Mouse (Mus musculus) G1E (cell line): ENCODE data around the gene Cfap43. TPM values are rescaled to one million over a fixed set of nuclear protein-coding genes. Genes with fewer than 3 reads are reported as not detected.

Experiments used
- ATAC-seq: 2 replicates; pipeline ENCODE4 v1.8.0; 2016; ENCODE audit warnings: mild to moderate bottlenecking; ENCODE audit not compliant: insufficient number of reproducible peaks, poor library complexity, low FRiP score, severe bottlenecking; ENCODE audit errors: extremely low read depth
- DNase-seq: peaks from one replicate; pipeline ENCODE4 v3.0.0; 2012; ENCODE audit warnings: low spot score
- H3K27me3 ChIP-seq: 2 replicates; pipeline ENCODE4 v1.6.1; 2012; ENCODE audit warnings: mild to moderate bottlenecking, low read length, inconsistent platforms; ENCODE audit not compliant: insufficient read depth
- H3K36me3 ChIP-seq: replicated peaks from 2 replicates; pipeline ENCODE3; 2012; ENCODE audit warnings: mild to moderate bottlenecking, inconsistent platforms
- H3K4me1 ChIP-seq: 2 replicates; pipeline ENCODE4 v1.6.1; 2012; ENCODE audit warnings: low read depth, low read length, inconsistent platforms, mixed read lengths; ENCODE audit not compliant: insufficient read depth
- H3K4me3 ChIP-seq: 2 replicates; pipeline ENCODE4 v1.5.1; 2012; ENCODE audit warnings: low read depth, mild to moderate bottlenecking, inconsistent platforms, low read length, moderate library complexity, mixed read lengths
- H3K9me3 ChIP-seq: replicated peaks from 2 replicates; pipeline ENCODE4 v1.6.1; 2012; ENCODE audit warnings: inconsistent platforms
- CTCF ChIP-seq: IDR thresholded peaks from 2 replicates; pipeline ENCODE4 v1.5.1; 2012; ENCODE audit warnings: low read depth, low read length, inconsistent platforms, mixed read lengths
- GATA1 ChIP-seq: IDR thresholded peaks from 2 replicates; pipeline ENCODE4 v1.6.1; 2012; ENCODE audit warnings: borderline replicate concordance, low read length, inconsistent platforms, mixed read lengths
- GATA2 ChIP-seq: IDR thresholded peaks from 2 replicates; pipeline ENCODE4 v1.6.1; 2012; ENCODE audit warnings: low read depth, low read length, inconsistent platforms, borderline replicate concordance
- POLR2AphosphoS5 ChIP-seq: IDR thresholded peaks from 2 replicates; pipeline ENCODE4 v1.6.1; 2012; ENCODE audit warnings: low read depth, low read length, inconsistent platforms; ENCODE audit not compliant: insufficient replicate concordance
- TAL1 ChIP-seq: conservative IDR thresholded peaks from 2 replicates; pipeline ENCODE4 v1.6.1; 2012; ENCODE audit warnings: low read depth, low read length, inconsistent platforms, mixed read lengths
- polyA plus RNA-seq: library from polyadenylated mRNA; stranded (reverse); fragments of >175 nt; gene quantifications from 2 replicates; pipeline ENCODE4 v1.2.3, GENCODE M21; 2012
- total RNA-seq, 2 experiments: library from RNA; stranded (forward) in 1 of 2; stranded (reverse) in 1 of 2; fragments of 200-1000 nt in 1 of 2; fragments of >200 nt in 1 of 2; fragmentation: Nextera tagmentation in 1 of 2; gene quantifications; 2 replicates each; pipeline ENCODE4 v1.2.3; 2014 to 2017

Gene Cfap43
- total and polyA plus RNA-seq, 3 experiments, result 0.05 TPM; not detected in 2

- Histone ChIP-seq H3K4me3 (no peak overlapping the region), H3K4me1 (no peaks in the 10 kb centered on the region), H3K27me3 (no peaks in the 10 kb centered on the region), H3K9me3 (no peaks in the 10 kb centered on the region), H3K36me3 (no peaks in the 10 kb centered on the region)
- ATAC-seq, result no peak
- TF ChIP-seq TAL1 (no peak), GATA1 (no peak), GATA2 (no peak), CTCF (no peak), POLR2AphosphoS5 (no peak)
- no peak for DNase-seq
Measured at GRCm38 (mm10) chr19:47824026-47824425, 95.1 kb downstream of the Cfap43 start.

GRCm38 (mm10) chr19:47822143-47822796, 96.8 kb downstream of the Cfap43 start:
- no peak overlapping the region for H3K4me3 ChIP-seq
- no peak for TF ChIP-seq CTCF
- TF ChIP-seq GATA2, result no peak
- TF ChIP-seq POLR2AphosphoS5, result no peak
- no peak for TF ChIP-seq TAL1
- TF ChIP-seq GATA1, result no peak
- no peaks in the 10 kb centered on the region for H3K36me3 ChIP-seq
- H3K4me1 ChIP-seq, result no peaks in the 10 kb centered on the region
- H3K9me3 ChIP-seq, result no peaks in the 10 kb centered on the region
- H3K27me3 ChIP-seq, result no peaks in the 10 kb centered on the region
- ATAC-seq (no peak), DNase-seq (no peak)

- DNase-seq, result no peak
- no peaks in the 10 kb centered on the region for H3K27me3 ChIP-seq
- TF ChIP-seq TAL1 (no peak), CTCF (no peak), POLR2AphosphoS5 (no peak), GATA2 (no peak), GATA1 (no peak)
- ATAC-seq, result no peak
- no peaks in the 10 kb centered on the region for H3K4me1 ChIP-seq
- no peak overlapping the region for H3K4me3 ChIP-seq
- H3K9me3 ChIP-seq, result no peaks in the 10 kb centered on the region
- H3K36me3 ChIP-seq, result no peaks in the 10 kb centered on the region
Measured at GRCm38 (mm10) chr19:47821494-47821872, 97.6 kb downstream of the Cfap43 start.

GRCm38 (mm10) chr19:47820832-47821493, 98.1 kb downstream of the Cfap43 start:
- DNase-seq (peak; percentile 55), ATAC-seq (no peak)
- no peak for TF ChIP-seq GATA2
- peak; percentile 84 for TF ChIP-seq CTCF
- H3K9me3 ChIP-seq, result no peaks in the 10 kb centered on the region
- H3K4me1 ChIP-seq, result no peaks in the 10 kb centered on the region
- H3K27me3 ChIP-seq, result no peaks in the 10 kb centered on the region
- H3K4me3 ChIP-seq, result no peak overlapping the region
- H3K36me3 ChIP-seq, result no peaks in the 10 kb centered on the region

- TF ChIP-seq POLR2AphosphoS5, result no peak
- no peak for TF ChIP-seq TAL1
- no peak for TF ChIP-seq CTCF
- TF ChIP-seq GATA1, result no peak
- TF ChIP-seq GATA2, result no peak
- no peaks in the 10 kb centered on the region for H3K9me3 ChIP-seq
Measured at GRCm38 (mm10) chr19:47817692-47818091, 101.4 kb downstream of the Cfap43 start.

GRCm38 (mm10) chr19:47814721-47815120, 104.4 kb downstream of the Cfap43 start:
- Histone ChIP-seq H3K9me3 (no peaks in the 10 kb centered on the region), H3K4me1 (no peaks in the 10 kb centered on the region), H3K4me3 (no peak overlapping the region), H3K36me3 (no peaks in the 10 kb centered on the region), H3K27me3 (no peaks in the 10 kb centered on the region)
- TF ChIP-seq POLR2AphosphoS5 (no peak), GATA2 (no peak), TAL1 (no peak), GATA1 (no peak), CTCF (no peak)
- no peak for ATAC-seq
- DNase-seq, result no peak

More at GRCm38 (mm10) chr19:47817692-47818091, 101.4 kb downstream of the Cfap43 start:
- no peak overlapping the region for H3K4me3 ChIP-seq
- H3K4me1 ChIP-seq, result no peaks in the 10 kb centered on the region
- no peaks in the 10 kb centered on the region for H3K36me3 ChIP-seq
- no peak for ATAC-seq
- no peak for DNase-seq
- no peaks in the 10 kb centered on the region for H3K27me3 ChIP-seq

GRCm38 (mm10) chr19:47812091-47812490, 107.0 kb downstream of the Cfap43 start:
- ATAC-seq (no peak), DNase-seq (no peak)
- TF ChIP-seq POLR2AphosphoS5, result no peak
- H3K27me3 ChIP-seq, result no peaks in the 10 kb centered on the region
- no peak overlapping the region for H3K4me3 ChIP-seq
- no peaks in the 10 kb centered on the region for H3K4me1 ChIP-seq
- no peaks in the 10 kb centered on the region for H3K36me3 ChIP-seq
- no peaks in the 10 kb centered on the region for H3K9me3 ChIP-seq
